Mouse (Mus musculus): ENCODE data around the gene Vsnl1. TPM values are rescaled to one million over a fixed set of nuclear protein-coding genes. Genes with fewer than 3 reads are reported as not detected.

Vsnl1 gene
- total and polyA plus RNA-seq, 3 experiments: not detected

DNA sequence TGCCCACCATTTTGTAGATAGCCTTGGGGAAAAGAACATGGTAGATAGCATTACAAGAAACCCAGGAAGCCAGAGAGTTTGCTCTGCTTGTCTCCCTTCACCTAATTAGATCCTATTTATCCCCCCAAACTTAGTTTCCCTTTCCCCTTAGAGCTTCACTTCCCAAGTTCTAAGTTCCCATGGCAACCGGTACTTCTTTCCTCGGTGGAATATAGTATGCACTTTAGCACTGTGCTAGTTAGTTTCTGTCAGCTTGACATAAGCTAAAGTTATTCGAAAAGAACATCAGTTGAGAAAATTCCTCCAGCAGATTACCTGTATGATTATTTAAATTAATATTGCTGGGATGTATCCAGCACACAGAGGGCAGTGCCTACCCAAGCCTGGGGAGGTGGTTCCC is 109.9 kb downstream of the Vsnl1 start:
- Histone ChIP-seq H3K27ac (ENCODE audit: control insufficient read depth, low read depth, low read length) (no peak overlapping the region), H3K79me2 (ENCODE audit: control insufficient read depth, insufficient read depth, low read length, poor library complexity) (no peaks in the 10 kb centered on the region), H3K27me3 (ENCODE audit: control insufficient read depth in 1 of 2, insufficient read depth in 2 of 2, low read length in 2 of 2) (no peaks in the 10 kb centered on the region), H3K4me3 (ENCODE audit: control insufficient read depth in 1 of 2, insufficient read depth in 1 of 2, low read depth in 2 of 2, low read length in 2 of 2) (no peak overlapping the region), H3K9me3 (replicated peaks; ENCODE audit: insufficient read depth, low read length) (no peaks in the 10 kb centered on the region), H3K4me1 (ENCODE audit: control insufficient read depth in 1 of 2, insufficient read depth in 2 of 2, low read length in 2 of 2) (no peaks in the 10 kb centered on the region), H3K9ac (ENCODE audit: control insufficient read depth, low read depth, low read length, poor library complexity, severe bottlenecking) (no peak overlapping the region), H3K36me3 (ENCODE audit: control insufficient read depth in 1 of 2, insufficient read depth in 2 of 2, low read length in 2 of 2) (no peaks in the 10 kb centered on the region)
- TF ChIP-seq ELF1 (IDR thresholded peaks at IDR 0.05; ENCODE audit: low read depth, low read length): no peak
- no peak for TF ChIP-seq ZMIZ1 (IDR thresholded peaks at IDR 0.05; ENCODE audit: low read depth, low read length)
- no peak for TF ChIP-seq TAL1 (IDR thresholded peaks at IDR 0.05; ENCODE audit: low read length)
- TF ChIP-seq UBTF (IDR thresholded peaks at IDR 0.05; ENCODE audit: borderline replicate concordance, insufficient read depth, low read depth, low read length): no peak
- no peak for TF ChIP-seq GABPA (IDR thresholded peaks at IDR 0.05; ENCODE audit: low read depth, low read length)
- TF ChIP-seq MAX (IDR thresholded peaks at IDR 0.05; ENCODE audit: low read length): no peak
- no peak for TF ChIP-seq RAD21 (IDR thresholded peaks at IDR 0.05; ENCODE audit: low read depth, low read length)
- TF ChIP-seq POLR2A (IDR thresholded peaks at IDR 0.05; ENCODE audit: control insufficient read depth in 1 of 2, insufficient read depth in 1 of 2, low read depth in 1 of 2, low read length in 2 of 2, poor library complexity in 1 of 2): no peak
- no peak for TF ChIP-seq MAFK (IDR thresholded peaks at IDR 0.05; ENCODE audit: borderline replicate concordance, low read depth, low read length)
- no peak for TF ChIP-seq POLR2AphosphoS5 (IDR thresholded peaks at IDR 0.05; ENCODE audit: borderline replicate concordance, low read depth, low read length)
- no peak for TF ChIP-seq MAZ (IDR thresholded peaks at IDR 0.05; ENCODE audit: low read depth, low read length)
- no peak for DNase-seq (ENCODE audit: low read depth, low spot score)

DNA sequence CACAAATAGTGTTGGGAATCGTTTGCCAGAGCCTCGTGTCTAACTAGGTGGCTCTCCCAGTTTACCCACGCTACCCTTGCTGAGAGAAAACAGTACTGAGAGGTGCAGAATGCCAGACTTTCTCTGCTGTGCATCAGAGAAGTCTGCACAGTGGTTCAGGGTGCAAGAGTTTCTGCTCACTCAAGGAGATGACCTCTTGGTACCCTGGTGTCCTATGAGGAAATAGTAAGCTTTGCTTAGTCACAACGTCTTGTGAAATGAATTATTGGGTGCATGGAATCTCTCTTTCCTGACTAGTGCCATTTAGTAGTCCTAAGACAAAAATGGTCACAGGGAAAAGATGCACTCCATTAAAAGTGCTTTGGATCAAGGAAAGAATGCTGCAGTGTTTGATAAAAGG is 111.9 kb downstream of the Vsnl1 start:
- H3K4me3 ChIP-seq (ENCODE audit: control insufficient read depth in 1 of 2, insufficient read depth in 1 of 2, low read depth in 2 of 2, low read length in 2 of 2): no peak overlapping the region
- DNase-seq (ENCODE audit: low read depth, low spot score): no peak
- H3K4me1 ChIP-seq (ENCODE audit: control insufficient read depth in 1 of 2, insufficient read depth in 2 of 2, low read length in 2 of 2): no peaks in the 10 kb centered on the region
- no peaks in the 10 kb centered on the region for H3K79me2 ChIP-seq (ENCODE audit: control insufficient read depth, insufficient read depth, low read length, poor library complexity)
- H3K36me3 ChIP-seq (ENCODE audit: control insufficient read depth in 1 of 2, insufficient read depth in 2 of 2, low read length in 2 of 2): no peaks in the 10 kb centered on the region
- no peak overlapping the region for H3K27ac ChIP-seq (ENCODE audit: control insufficient read depth, low read depth, low read length)
- no peak overlapping the region for H3K9ac ChIP-seq (ENCODE audit: control insufficient read depth, low read depth, low read length, poor library complexity, severe bottlenecking)
- H3K27me3 ChIP-seq (ENCODE audit: control insufficient read depth in 1 of 2, insufficient read depth in 2 of 2, low read length in 2 of 2): no peaks in the 10 kb centered on the region
- H3K9me3 ChIP-seq (replicated peaks; ENCODE audit: insufficient read depth, low read length): no peaks in the 10 kb centered on the region
- no peak for TF ChIP-seq E2F4 (IDR thresholded peaks at IDR 0.05; ENCODE audit: borderline replicate concordance, low read depth, low read length)
- no peak for TF ChIP-seq MXI1 (IDR thresholded peaks at IDR 0.05; ENCODE audit: low read depth, low read length)
- TF ChIP-seq HCFC1 (IDR thresholded peaks at IDR 0.05; ENCODE audit: low read depth, low read length): no peak
- TF ChIP-seq CTCF (IDR thresholded peaks at IDR 0.05 in 2 of 3, conservative IDR thresholded peaks at IDR 0.05 in 1 of 3; ENCODE audit: control insufficient read depth in 1 of 3, insufficient read depth in 1 of 3, low read depth in 2 of 3, low read length in 3 of 3, poor library complexity in 1 of 3, severe bottlenecking in 1 of 3): no peak
- no peak for TF ChIP-seq POLR2A (IDR thresholded peaks at IDR 0.05; ENCODE audit: control insufficient read depth in 1 of 2, insufficient read depth in 1 of 2, low read depth in 1 of 2, low read length in 2 of 2, poor library complexity in 1 of 2)
- no peak for TF ChIP-seq RCOR1 (IDR thresholded peaks at IDR 0.05; ENCODE audit: low read depth, low read length)
- no peak for TF ChIP-seq TCF12 (IDR thresholded peaks at IDR 0.05; ENCODE audit: low read depth, low read length)
- no peak for TF ChIP-seq SIN3A (IDR thresholded peaks at IDR 0.05; ENCODE audit: low read length)
- TF ChIP-seq BHLHE40 (IDR thresholded peaks at IDR 0.05; ENCODE audit: borderline replicate concordance, low read depth, low read length): no peak
- TF ChIP-seq NELFE (IDR thresholded peaks at IDR 0.05; ENCODE audit: low read depth, low read length): no peak
- TF ChIP-seq MYB (IDR thresholded peaks at IDR 0.05; ENCODE audit: low read depth, low read length): no peak
- no peak for TF ChIP-seq ZNF384 (IDR thresholded peaks at IDR 0.05; ENCODE audit: low read depth, low read length)
- no peak for TF ChIP-seq CHD2 (IDR thresholded peaks at IDR 0.05; ENCODE audit: low read length)
- TF ChIP-seq NRF1 (IDR thresholded peaks at IDR 0.05; ENCODE audit: insufficient read depth, low read depth, low read length, poor library complexity, severe bottlenecking): no peak
- TF ChIP-seq POLR2AphosphoS5 (IDR thresholded peaks at IDR 0.05; ENCODE audit: borderline replicate concordance, low read depth, low read length): no peak
- TF ChIP-seq ZC3H11A (IDR thresholded peaks at IDR 0.05; ENCODE audit: low read depth, low read length): no peak
- no peak for TF ChIP-seq USF1 (IDR thresholded peaks at IDR 0.05; ENCODE audit: low read depth, low read length)
- no peak for TF ChIP-seq MEF2A (IDR thresholded peaks at IDR 0.05; ENCODE audit: extremely low read depth, insufficient replicate concordance, low read depth, low read length, poor library complexity, severe bottlenecking)
- no peak for TF ChIP-seq KAT2A (conservative IDR thresholded peaks at IDR 0.05; ENCODE audit: low read depth, low read length)
